In the genomic region with DNA sequence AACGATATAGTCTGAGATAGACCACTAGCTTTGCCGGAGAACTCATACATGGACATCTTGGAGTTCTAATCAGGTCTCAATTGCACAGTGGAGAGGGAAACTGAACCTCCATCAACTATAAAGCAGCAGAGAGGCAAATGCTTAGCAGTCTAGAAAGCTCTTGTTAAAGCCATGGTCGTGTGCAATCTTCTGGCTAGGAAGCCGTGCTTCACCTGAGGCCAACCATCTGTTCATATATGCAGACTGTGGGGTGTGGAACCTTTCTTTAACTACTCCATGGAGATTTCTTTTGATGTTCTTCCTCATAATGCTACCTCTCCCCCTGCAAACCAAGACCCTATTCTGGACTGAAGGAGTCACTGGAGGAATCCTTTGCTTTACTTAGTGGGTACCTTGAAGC, we compare ENCODE assay signal across 15 mouse cellular contexts.
DNase-seq lines count a peak whose midpoint lies in the region.
"Had no signal": no experiment of that assay in that cellular context is flagged by ENCODE, and none has a peak within 500 bp of the region (broad histone marks: within the 10 kb centered on the region; RNA-seq: fewer than 3 reads in every experiment).

No protein-coding gene starts in this region.

- DNase-seq in cerebellum, adult 11-12 months = peak; percentile 47
- DNase-seq in cerebellum, postnatal 14 days = no peak
- DNase-seq in cerebellum, adult 18-20 months = peak; percentile 38 to 42
- peak; percentile 66 for DNase-seq in cerebellum, adult 9-10 months
- peak; percentile 21 to 41 for DNase-seq in cerebellum, postnatal 36 days
- DNase-seq in thymus, adult 18-20 months = no peak
- DNase-seq in testis, postnatal 10 days (ENCODE audit: low spot score) = no peak
- DNase-seq: adrenal gland, adult 2 months; adrenal gland, postnatal 14 days; embryo, embryonic 11 days; gastrocnemius, adult 2 months; gastrocnemius, postnatal 14 days; heart, adult 11 months; kidney, adult 11 months; kidney, adult 8-10 months had no signal

Comparison
In these comparisons a context has a peak if more than half of its experiments do, and no peak if none do; other contexts are left out.
1. DNase-seq: peak in cerebellum, adult 11-12 months (single experiment), cerebellum, adult 18-20 months (2 of 2), cerebellum, adult 9-10 months (single experiment) and cerebellum, postnatal 36 days (2 of 2); none in cerebellum, postnatal 14 days (0 of 2), thymus, adult 18-20 months (0 of 2) and testis, postnatal 10 days (single experiment).